Mouse (Mus musculus) heart, postnatal 0 days (tissue): ENCODE data around the gene P2ry10. TPM values are rescaled to one million over a fixed set of nuclear protein-coding genes. Genes with fewer than 3 reads are reported as not detected.

Experiments used
- ATAC-seq: fragments of 200-750 bp; cut with Nextera tagmentation; 2 replicates; pipeline ENCODE4 v1.8.0; 2017; ENCODE audit warnings: low read depth, moderate number of reproducible peaks, moderate library complexity; ENCODE audit not compliant: insufficient read depth
- DNase-seq: peaks from one replicate; pipeline ENCODE4 v3.0.0-alpha.2; 2016; ENCODE audit warnings: low spot score
- H3K27ac ChIP-seq: fragments of 300-500 bp; sonication (generic); 2 replicates; pipeline ENCODE4 v1.5.1; 2014; ENCODE audit warnings: low read depth, mild to moderate bottlenecking
- H3K27me3 ChIP-seq: fragments of 300-500 bp; sonication (generic); 2 replicates; pipeline ENCODE4 v1.6.1; 2014; ENCODE audit warnings: low read length, mixed read lengths; ENCODE audit not compliant: control insufficient read depth, insufficient read depth
- H3K36me3 ChIP-seq: fragments of 300-500 bp; sonication (generic); replicated peaks from 2 replicates; pipeline ENCODE4 v1.6.1; 2014; ENCODE audit warnings: low read length, mixed read lengths; ENCODE audit not compliant: control insufficient read depth, insufficient read depth
- H3K4me1 ChIP-seq: fragments of 300-500 bp; sonication (generic); 2 replicates; pipeline ENCODE4 v1.6.1; 2014; ENCODE audit warnings: antibody characterized with exemption; ENCODE audit not compliant: control insufficient read depth, insufficient read depth
- H3K4me2 ChIP-seq: fragments of 300-500 bp; sonication (generic); 2 replicates; pipeline ENCODE4 v1.6.1; 2014; ENCODE audit warnings: low read depth, mild to moderate bottlenecking, low read length, moderate library complexity
- H3K4me3 ChIP-seq: fragments of 300-500 bp; sonication (generic); 2 replicates; pipeline ENCODE4 v1.5.1; 2014; ENCODE audit warnings: low read depth, low read length
- H3K9ac ChIP-seq: fragments of 300-500 bp; sonication (generic); replicated peaks from 2 replicates; pipeline ENCODE4 v1.6.1; 2014; ENCODE audit warnings: low read depth, low read length, mixed read lengths
- H3K9me3 ChIP-seq: fragments of 300-500 bp; sonication (generic); replicated peaks from 2 replicates; pipeline ENCODE4 v1.6.1; 2016; ENCODE audit warnings: low read length; ENCODE audit not compliant: control insufficient read depth
- CTCF ChIP-seq: IDR thresholded peaks from 2 replicates; pipeline ENCODE4 v1.5.1; 2016; ENCODE audit warnings: antibody characterized with exemption, control low read depth, low read depth
- EP300 ChIP-seq: IDR thresholded peaks from 2 replicates; pipeline ENCODE4 v1.6.1; 2016; ENCODE audit warnings: antibody characterized with exemption, low read depth
- WGBS: fragments of 180-500 bp; shearing (Covaris S2); extraction: QIAGEN DNeasy Blood & Tissue Kit; methylation state at CpG from one replicate; pipeline ENCODE4 v1.1.7; 2014; 5-methylcytosine and 5-hydroxymethylcytosine counted together
- polyA plus RNA-seq: library from polyadenylated mRNA; unstranded; fragments of >200 nt; fragmentation: Nextera tagmentation; extraction: Ambion mirVana; gene quantifications from 2 replicates; pipeline ENCODE4 v1.2.1, GENCODE M21; 2015
- total RNA-seq: library from RNA; depleted of rRNA; stranded (reverse); fragments of >200 nt; gene quantifications from 2 replicates; pipeline ENCODE4 v1.2.3, GENCODE M21; 2014; ENCODE audit warnings: low replicate concordance

Gene P2ry10
- total and polyA plus RNA-seq, 2 experiments from 2014 or later: 1.1 TPM; not detected in 1

- H3K27me3 ChIP-seq: no peaks in the 10 kb centered on the region
- 66% methylated on average over 5 of the region's 5 CpGs for WGBS
- no peak overlapping the region for H3K27ac ChIP-seq
- H3K9me3 ChIP-seq: no peaks in the 10 kb centered on the region
- no peak overlapping the region; the same call in 1 of the 2 replicates for H3K4me3 ChIP-seq
- DNase-seq: no peak
- TF ChIP-seq CTCF (no peak), EP300 (no peak)
- H3K4me2 ChIP-seq: no peak overlapping the region
- no peaks in the 10 kb centered on the region for H3K36me3 ChIP-seq
- no peak overlapping the region for H3K9ac ChIP-seq
- no peak for ATAC-seq
- H3K4me1 ChIP-seq: no peaks in the 10 kb centered on the region
Measured at GRCm38 (mm10) chrX:107089131-107089530, 839 bp downstream of the P2ry10 start.

- Histone ChIP-seq H3K27ac (no peak overlapping the region), H3K4me1 (no peaks in the 10 kb centered on the region), H3K9ac (no peak overlapping the region), H3K4me3 (no peak overlapping the region), H3K36me3 (no peaks in the 10 kb centered on the region), H3K4me2 (no peak overlapping the region), H3K9me3 (no peaks in the 10 kb centered on the region), H3K27me3 (no peaks in the 10 kb centered on the region)
- ATAC-seq: no peak
- DNase-seq: no peak
- WGBS: 42% methylated on average over 1 of the region's 1 CpGs
- TF ChIP-seq EP300 (no peak), CTCF (no peak)
Measured at GRCm38 (mm10) chrX:107089930-107090329, 1.6 kb downstream of the P2ry10 start.

- 55% methylated on average over 3 of the region's 3 CpGs for WGBS
- DNase-seq: no peak
- no peak overlapping the region for H3K9ac ChIP-seq
Measured at GRCm38 (mm10) chrX:107095633-107096032, 7.3 kb downstream of the P2ry10 start.

GRCm38 (mm10) chrX:107116333-107116732 is 28.0 kb downstream of the P2ry10 start:
- DNase-seq (no peak), ATAC-seq (no peak)
- no peaks in the 10 kb centered on the region for H3K9me3 ChIP-seq
- no peak overlapping the region for H3K4me3 ChIP-seq
- no peak for TF ChIP-seq CTCF
- no peak for TF ChIP-seq EP300
- no peaks in the 10 kb centered on the region for H3K36me3 ChIP-seq
- H3K4me1 ChIP-seq: no peaks in the 10 kb centered on the region
- no peak overlapping the region for H3K4me2 ChIP-seq
- WGBS: 68% methylated on average over 1 of the region's 1 CpGs
- H3K27ac ChIP-seq: no peak overlapping the region
- no peaks in the 10 kb centered on the region for H3K27me3 ChIP-seq
- no peak overlapping the region for H3K9ac ChIP-seq

More at GRCm38 (mm10) chrX:107095633-107096032, 7.3 kb downstream of the P2ry10 start:
- TF ChIP-seq CTCF (no peak), EP300 (no peak)
- Histone ChIP-seq H3K27ac (no peak overlapping the region), H3K4me2 (no peak overlapping the region), H3K36me3 (no peaks in the 10 kb centered on the region), H3K4me3 (no peak overlapping the region), H3K9me3 (no peaks in the 10 kb centered on the region), H3K4me1 (no peaks in the 10 kb centered on the region), H3K27me3 (no peaks in the 10 kb centered on the region)
- no peak for ATAC-seq

GRCm38 (mm10) chrX:107116987-107117386 is 28.7 kb downstream of the P2ry10 start:
- 65% methylated on average over 1 of the region's 1 CpGs for WGBS

GRCm38 (mm10) chrX:107143184-107143583 is 54.9 kb downstream of the P2ry10 start:
- Histone ChIP-seq H3K4me2 (no peak overlapping the region), H3K9ac (no peak overlapping the region), H3K4me1 (no peaks in the 10 kb centered on the region), H3K9me3 (no peaks in the 10 kb centered on the region), H3K36me3 (no peaks in the 10 kb centered on the region), H3K27me3 (no peaks in the 10 kb centered on the region), H3K27ac (no peak overlapping the region), H3K4me3 (no peak overlapping the region)
- TF ChIP-seq EP300 (no peak), CTCF (no peak)
- ATAC-seq: no peak
- DNase-seq: no peak
- 62% methylated on average over 3 of the region's 3 CpGs for WGBS

More at GRCm38 (mm10) chrX:107116987-107117386, 28.7 kb downstream of the P2ry10 start:
- H3K9ac ChIP-seq: no peak overlapping the region
- H3K36me3 ChIP-seq: no peaks in the 10 kb centered on the region
- H3K27me3 ChIP-seq: no peaks in the 10 kb centered on the region
- H3K4me3 ChIP-seq: no peak overlapping the region
- DNase-seq (no peak), ATAC-seq (no peak)
- no peaks in the 10 kb centered on the region for H3K9me3 ChIP-seq
- no peaks in the 10 kb centered on the region for H3K4me1 ChIP-seq
- H3K4me2 ChIP-seq: no peak overlapping the region
- no peak overlapping the region for H3K27ac ChIP-seq
- TF ChIP-seq CTCF (no peak), EP300 (no peak)
